Mouse (Mus musculus) common myeloid progenitor, adult 5-6 weeks (primary cell): ENCODE results near the gene Mettl22. TPM values are rescaled to one million over a fixed set of nuclear protein-coding genes. Genes with fewer than 3 reads are reported as not detected.
A peak's percentile ranks its signal among the peaks of the same experiment; 100 is the strongest.

Experiments
- ATAC-seq: replicated peaks from 2 replicates; pipeline ENCODE4 v1.8.0; 2016; ENCODE audit warnings: low read depth, mild to moderate bottlenecking, moderate TSS enrichment, inconsistent platforms; ENCODE audit not compliant: poor library complexity, severe bottlenecking
- total RNA-seq: library from RNA; stranded (forward); fragments of 200-1000, 187-1606 nt; gene quantifications from 2 replicates; pipeline ENCODE4 v1.2.3, GENCODE M21; 2017

Mettl22 gene
- 16.2 and 19.4 TPM in 2 replicates for total RNA-seq

DNA sequence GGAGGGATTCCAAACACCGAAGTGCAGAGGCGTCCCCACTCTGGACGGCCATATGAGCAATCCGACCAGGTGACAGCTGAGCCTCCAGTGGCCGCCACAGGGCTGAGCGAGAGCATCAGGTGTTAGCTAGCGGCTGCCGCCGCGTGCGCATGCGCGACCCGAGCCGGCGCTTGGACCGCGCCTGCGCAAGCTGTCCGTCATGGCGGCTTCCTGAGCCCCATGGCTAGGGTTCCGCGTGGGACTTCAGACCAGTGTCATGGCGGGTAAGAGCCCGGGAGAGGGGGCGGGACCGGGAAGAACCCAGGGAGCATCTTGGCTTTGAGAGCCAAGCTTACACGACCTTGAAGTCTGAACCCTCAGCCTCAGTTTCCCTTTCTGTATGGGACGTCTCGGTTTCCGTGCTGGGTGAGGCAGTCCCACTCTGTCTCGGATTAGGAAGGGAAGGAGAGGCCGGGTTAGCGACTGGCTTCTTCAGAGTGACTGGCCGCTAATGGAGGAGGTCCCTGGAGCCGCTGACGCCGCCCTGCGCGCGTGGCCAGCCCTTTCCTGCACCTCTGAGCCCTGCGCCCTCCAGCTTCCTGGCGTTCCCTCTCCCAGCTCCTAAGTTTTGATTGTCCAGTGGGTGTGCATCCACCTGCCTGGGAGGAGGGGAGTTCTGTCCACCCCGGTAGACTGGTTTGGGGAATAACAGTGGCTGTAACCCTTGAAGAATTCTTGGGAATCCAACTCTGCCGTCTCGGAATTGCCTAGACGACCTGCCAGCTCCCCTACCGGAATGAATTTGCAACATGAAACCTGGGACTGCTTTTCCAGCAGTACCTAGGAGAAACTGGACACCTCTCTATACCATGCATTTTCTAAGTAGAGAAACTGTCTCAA, at the start of gene Mettl22:
Gene Mettl22 (plus strand): TSS at position 186 of the 879 bp plus-strand sequence.
- ATAC-seq = peak; percentile 85

DNA sequence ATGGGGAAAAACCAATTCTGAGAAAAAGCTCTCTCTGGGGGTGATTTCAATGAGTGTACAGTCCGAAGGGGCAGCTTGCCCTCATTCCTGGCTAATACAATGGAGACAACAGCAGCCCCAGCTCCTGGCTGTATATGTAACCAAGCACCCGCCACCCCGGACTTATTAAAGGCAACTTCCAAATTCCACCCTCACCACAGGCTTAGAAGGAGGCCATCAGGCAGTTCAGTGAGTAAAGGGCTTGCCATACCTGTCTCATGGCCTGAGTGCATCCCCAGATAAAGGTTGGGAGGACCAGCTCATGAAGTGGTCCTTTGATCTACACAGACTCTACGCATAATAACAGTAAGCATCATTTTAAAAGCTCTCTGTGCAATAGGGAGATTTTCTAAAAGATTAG, 49.7 kb upstream of the Mettl22 start:
- ATAC-seq = no peak

DNA sequence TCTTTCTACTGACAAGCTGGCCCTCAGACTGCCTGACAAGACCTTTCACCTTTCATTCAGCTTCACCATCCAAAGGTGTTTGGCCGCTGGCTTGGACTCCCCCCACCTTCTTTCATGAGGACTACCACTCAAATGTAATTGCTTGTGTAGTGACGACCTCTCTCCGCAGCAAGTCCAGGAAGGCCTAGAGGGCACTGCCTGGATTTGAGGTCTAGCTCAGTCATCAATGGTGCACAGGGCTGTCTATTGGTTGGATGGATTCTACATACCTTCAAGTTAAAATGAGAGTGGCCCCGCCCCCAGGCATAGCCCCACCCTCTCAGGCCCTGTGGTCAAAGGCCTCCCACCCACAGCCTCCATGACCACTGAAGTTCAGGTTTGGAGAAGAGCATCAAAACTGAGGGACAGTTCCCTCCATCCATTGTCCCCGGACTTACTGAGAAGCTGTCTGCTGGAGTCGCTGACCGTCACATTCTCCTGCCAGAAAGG, 46.9 kb upstream of the Mettl22 start:
- ATAC-seq = no peak

DNA sequence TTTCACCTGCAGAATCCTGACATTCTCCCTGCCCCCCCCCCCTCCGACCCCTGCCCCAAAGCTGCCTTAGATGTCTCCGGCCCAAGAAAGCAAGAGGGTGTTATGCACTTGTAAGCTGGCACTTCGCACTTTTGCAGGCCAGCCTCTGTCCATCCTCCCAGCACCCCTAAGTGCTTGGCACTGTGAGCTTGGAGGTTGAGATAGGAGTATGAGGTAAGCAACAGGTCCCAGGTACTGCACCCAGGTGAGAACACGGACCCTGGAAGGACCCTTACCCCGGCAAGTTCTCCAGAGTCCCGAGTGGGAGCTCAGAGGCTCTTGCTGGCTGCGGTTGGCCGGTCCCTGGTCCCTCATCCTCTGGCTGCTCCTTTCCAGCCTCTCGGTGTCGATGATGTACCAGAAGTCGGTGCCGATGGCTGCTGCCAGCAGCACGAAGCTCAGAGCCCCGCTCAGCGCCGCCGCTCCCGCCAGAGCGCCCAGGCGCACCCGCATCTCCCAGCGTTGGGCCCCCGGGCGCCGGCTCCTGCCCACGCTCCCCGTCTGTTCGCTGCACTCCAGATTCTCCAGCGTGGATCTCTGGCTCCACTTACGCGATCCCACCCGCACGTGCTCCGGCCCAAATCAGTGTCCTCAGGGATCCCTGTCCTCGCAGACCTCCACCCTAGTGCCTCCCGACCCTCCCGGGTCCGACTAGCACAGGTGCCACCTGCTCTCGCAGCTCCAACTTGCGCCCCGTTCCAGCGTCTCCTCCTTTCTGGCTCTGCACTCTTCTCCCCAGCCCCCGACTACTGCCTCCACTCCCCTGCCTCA, 46.2 kb upstream of the Mettl22 start:
- ATAC-seq = no peak

DNA sequence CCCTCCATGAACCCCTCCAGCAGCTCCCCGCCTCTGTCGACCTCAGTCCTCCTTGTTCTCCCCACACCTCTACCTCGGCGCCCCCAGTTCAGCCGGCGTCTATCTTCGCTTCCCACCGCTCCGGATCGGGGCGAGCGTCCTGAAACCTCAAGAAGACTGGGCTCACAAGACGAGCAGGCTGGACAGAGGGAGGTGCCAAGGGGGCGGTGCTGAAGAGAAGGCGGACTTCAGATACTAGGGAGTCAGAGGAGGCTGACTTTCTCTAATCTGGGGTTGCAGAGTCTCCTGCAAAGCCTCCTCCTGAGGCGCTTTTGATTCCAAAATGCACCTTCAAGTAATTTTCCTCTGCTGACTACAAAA, 45.6 kb upstream of the Mettl22 start, which contains the start of gene Tmem114:
Gene Tmem114 (minus strand): TSS at position 166 of the 360 bp plus-strand sequence.
- peak; percentile 56; the same call in 1 of the 2 replicates for ATAC-seq

DNA sequence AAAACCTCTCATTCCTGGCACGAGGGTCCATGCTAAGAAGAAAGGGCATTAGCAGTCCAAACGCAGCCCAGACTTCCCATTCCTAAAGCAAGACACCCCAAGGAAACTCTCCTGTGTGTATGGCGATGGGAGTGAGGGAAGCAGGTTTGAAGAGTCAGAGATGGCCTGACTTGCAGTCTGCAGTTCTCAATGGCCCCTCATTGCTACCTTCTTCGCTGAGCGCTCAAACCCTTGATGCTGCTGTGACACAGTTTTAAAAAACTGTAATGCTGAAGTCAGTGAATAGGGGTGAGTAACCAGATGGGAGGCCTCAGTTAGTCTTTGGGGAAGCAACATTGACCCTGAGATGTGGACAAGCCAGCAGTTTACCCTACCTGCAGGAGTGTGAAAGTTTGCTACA, 44.9 kb upstream of the Mettl22 start:
- no peak for ATAC-seq

DNA sequence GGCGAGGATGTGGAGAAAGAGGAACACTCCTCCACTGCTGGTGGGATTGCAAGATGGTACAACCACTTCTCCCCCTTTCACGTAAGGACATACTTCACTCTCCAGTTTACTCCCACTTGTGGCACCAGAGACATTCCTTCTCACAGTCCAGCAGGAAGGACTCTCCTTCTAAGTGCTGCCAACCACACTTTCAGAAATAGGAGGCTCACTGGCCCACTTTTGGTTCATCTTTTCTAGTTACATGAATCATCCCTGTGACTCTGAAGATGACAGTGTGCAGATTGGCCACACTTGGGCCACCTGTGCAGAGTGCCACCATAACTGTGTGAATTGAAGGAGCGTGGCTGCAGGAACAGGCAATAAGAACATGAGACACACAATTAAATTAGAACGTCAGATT, 41.1 kb upstream of the Mettl22 start:
- no peak for ATAC-seq

DNA sequence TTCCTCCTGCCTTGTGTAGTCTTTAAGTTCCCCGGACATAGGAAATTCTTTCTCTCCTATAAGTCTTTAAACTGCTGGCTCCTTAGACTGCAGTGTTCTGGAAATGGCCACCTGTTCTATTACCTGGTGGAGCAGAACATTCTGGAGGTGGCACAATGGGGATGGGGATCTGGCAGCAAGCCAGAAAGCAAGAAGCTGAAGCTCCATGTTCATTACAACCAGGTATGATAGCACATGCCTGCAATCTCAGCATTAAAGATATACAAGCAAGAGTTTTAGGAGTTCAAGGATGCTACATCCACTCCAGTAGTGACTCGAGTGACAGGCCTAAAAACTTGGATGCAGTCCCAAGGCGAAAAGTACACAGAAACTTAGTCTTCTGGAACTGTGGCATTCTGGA, 38.0 kb upstream of the Mettl22 start:
- no peak for ATAC-seq

DNA sequence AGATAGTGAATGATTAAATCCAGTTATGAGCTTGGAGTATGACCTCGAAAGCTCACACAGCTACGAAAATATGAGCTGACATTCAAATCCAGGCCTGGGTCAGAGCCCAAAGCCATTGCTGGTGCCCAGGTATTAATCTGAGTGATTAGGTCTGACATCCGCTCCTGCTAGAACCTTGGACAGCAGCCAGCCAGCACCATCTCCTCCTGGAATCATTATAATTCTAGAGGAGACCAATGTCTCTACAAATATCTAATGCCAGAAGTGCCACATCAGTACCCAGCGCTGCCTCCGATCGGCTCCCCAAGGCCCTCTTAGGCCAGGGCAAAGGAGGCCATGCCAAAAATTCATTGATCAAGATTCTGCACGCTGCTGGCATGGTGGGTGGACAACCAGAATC, 25.7 kb upstream of the Mettl22 start:
- ATAC-seq = no peak

DNA sequence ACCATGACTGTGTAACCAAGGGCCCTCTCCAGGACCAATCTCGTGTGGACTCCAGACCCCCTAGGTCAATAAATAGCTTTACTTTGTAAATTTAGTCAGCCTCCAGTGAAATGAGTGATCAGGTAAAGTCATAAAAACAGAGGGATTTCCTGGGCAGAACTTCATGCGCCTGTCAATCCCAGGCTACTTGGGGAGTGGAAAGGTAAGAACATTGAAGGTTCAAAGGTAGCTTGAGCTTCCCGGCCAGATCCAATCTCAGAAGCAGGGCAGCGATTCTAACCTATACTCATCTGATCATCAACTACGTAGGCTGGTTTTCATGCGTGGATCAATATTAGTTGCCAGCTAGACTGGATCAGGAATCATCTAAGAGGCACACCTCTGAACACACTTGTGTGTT, 24.3 kb upstream of the Mettl22 start:
- no peak for ATAC-seq

DNA sequence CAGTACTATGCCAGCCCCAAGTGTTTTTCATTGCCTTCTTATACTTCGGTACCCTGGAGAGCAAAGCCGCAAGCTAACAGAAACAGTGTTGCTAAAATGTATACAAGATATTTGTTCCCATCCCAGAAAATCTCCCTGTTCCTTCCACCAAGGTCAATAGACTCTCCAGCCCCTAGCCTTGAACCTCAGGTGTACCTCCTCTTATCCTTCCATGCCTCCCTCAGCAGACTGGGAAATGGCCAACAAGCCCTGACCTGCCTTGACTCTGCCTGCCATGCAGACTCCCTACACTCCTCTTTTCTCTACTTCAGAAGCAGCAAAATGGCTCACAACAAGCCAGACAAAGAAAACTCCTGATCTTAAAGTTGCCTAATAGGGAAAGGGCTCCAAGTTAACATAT, 17.3 kb upstream of the Mettl22 start:
- no peak for ATAC-seq

DNA sequence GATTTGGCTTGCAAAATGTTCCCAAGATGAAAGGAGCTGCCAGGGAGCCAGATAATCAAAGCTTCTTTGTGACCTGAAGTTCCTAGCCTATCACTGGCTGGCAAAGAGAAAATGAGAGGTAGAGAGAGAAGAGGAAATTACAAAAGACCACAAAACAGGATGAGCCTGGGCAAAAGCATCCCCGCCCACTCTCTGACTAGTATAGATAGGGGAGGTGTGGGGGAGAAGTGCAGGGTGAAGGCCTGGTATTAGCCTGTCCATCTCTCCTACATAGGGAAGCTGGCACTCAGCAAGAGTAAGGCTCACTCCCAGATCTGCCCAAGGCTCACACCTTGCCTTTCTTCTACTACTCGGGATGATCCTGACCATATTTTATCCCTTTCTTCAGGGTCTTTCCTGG, 15.4 kb upstream of the Mettl22 start:
- ATAC-seq = peak; percentile 95

DNA sequence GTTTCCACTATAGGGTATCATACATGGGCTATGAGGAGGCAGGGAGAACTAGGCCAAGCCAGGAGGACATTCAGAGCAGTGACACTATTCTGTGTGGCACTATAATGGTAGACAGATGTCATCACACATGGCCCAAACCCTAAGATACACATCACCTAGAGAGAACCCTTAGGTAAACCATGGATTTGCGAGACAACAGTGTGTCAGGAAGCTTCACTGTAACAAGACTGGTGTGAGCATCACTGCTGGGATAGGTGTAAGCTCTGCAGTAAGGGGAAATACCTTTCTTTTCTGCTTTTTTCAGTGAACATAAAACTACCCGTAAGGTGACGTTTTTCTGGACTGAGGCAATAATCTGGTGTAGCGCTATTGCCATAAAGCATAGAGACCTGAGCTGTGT, 12.2 kb upstream of the Mettl22 start:
- no peak for ATAC-seq

DNA sequence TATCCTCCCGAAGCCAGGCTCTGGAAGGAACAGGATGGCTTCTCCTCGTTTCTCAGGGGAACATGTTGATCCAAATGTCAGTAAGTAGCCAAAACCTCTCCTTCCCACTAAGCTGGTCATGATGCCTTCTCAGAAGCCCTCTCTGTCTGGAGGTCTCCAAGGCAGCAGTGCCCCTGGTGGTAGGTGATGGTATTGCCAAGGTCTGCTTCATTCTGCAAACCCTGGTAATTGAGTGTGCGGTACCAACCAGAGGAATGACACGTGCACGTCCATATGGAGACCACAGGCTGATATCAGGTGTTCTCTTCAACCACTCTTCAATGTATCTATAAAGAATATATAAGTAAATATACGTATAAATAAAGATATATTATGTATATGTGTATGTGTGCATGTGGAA, 11.5 kb upstream of the Mettl22 start:
- peak; percentile 76 for ATAC-seq

DNA sequence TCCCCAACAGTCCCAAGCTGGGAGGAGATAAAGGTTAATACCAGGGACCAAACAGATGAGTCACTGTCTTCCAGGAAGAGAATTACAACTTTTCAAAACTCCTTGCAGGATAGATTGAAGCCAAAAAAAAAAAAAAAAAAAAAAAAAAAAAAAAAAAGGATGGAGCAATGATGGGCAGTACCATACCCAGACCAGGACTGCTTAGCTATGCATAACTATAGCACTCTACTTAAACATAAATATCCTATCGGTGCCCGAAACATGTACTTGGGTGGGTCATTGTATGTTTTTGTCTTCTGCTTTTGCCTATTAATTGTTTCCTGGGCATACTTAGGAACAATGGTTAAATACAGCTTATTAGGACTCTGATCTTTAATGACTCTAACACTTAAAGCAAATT, 456 bp upstream of the Mettl22 start:
- ATAC-seq = peak; percentile 19; the same call in 1 of the 2 replicates

DNA sequence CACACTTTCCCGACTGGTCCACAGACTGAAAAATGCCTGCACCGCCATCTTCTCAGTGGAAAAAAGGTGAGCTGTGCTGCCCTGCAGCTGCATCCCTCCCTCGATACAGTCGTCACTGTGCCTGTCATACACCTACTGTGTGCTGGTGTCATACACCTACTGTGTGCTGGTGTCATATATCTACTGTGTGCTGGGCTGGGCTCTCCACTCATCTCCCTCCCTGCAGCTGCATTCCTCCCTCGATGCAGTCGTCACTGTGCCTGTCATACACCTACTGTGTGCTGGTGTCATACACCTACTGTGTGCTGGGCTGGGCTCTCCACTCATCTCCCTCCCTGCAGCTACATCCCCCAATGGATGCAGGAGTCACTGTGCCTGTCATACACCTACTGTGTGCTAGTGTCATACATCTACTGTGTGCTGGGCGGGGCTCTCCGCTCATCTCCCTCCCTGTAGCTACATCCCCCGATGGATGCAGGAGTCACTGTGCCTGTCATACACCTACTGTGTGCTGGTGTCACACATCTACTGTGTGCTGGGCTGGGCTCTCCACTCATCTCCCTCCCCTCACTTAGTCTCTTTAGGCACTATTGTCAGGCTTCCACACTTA, 16.9 kb downstream of the Mettl22 start:
- no peak for ATAC-seq

DNA sequence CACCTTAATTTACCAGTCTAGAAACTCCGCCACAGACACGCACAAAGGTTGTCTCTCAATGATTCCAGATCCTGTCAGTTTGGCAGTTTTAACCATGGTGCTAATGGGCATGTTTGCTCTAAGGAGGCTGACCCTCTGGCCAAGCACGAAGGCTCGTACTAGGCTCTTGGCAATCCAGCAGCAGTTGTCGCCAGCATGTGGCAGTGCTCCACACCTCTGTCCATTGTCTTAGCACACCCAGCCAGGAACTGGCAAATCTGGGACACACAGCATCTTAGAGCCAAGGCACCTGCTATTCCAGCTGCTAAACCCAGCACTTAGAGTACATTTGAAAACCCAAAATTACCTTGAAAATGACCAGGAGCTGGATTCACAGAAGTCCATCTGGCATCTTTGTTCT, 18.8 kb downstream of the Mettl22 start:
- no peak for ATAC-seq

DNA sequence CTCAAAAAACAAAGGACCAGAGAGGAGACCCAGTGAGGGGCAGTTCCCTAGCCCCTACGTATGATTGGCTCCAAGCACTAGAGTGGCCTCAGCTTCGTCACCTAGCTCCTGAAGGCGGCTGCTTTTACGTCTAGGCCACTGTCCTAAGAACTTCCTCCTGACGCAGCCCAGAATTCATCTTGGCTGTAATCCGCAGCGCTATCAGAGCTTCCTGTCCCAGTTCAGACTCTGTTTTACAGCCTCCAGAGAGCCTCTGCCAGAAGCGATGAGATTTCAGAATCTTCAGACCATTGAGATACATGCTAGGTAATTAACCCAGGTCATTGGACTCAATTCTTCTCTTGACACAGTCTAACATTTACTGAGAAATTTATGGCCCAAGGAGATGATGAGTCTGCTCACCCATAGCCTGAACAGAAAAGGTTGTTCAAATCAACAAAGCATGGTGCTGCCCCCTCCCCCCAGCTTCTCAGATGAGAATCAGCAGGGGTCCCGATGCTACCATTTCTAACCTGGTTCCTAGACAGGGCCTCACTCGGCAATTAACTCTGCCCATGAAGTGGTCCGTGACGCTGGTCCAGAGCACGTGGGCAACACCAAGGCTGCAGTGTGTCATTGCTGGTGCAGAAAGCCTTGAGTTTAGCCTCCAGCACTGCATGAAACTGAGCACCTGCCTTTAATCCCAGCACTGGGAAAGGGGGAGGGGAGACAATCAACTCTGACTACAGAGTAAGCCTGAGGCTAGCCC, 21.3 kb downstream of the Mettl22 start:
- 0 out of 2 replicates have a peak, but pooled peaks have one; percentile 20 for ATAC-seq

DNA sequence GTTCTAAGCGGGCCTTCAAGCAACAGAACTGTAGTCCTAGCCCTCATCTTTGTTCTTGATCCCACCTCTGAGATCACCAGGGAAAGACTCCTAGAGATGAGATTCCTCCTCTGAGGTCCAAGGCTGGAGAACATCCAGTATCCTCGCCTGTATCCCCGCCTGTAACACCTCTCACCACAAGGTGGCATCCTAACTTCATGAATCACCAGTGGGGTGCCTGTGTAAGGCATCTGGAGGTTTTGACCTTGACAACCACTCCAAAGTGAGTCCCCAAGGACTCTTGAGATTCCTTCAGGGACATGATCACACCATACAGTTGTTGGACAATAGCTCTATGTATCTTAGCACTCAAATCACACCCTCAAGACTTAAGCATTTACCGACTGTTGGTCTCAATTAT, 23.7 kb downstream of the Mettl22 start:
- ATAC-seq = peak; percentile 89

DNA sequence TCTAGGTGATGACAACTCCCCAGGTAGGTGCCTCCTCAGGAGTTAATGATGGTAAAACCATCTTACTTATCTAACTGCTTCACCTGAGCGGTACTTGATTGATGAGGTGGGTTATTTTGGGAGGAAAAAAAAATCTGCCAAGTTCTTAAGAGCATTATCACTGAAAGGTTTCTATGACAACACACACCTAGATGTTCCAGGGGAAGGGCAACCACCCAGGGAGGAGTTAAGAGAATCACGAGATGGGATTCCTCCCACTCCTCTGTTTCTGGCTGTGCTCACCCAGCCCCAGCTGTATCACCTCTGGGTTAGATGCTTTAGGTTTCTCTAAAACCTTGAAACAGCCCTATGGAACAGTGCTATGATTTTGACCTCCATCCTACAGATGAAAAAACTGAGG, 26.4 kb downstream of the Mettl22 start:
- no peak for ATAC-seq
